Mouse (Mus musculus) hindbrain, embryonic 15.5 days (tissue): ENCODE data around the gene Plod2. TPM values are rescaled to one million over a fixed set of nuclear protein-coding genes. Genes with fewer than 3 reads are reported as not detected.

ENCODE experiments used
- ATAC-seq: fragments of 200-750 bp; cut with Nextera tagmentation; 2 replicates; pipeline ENCODE4 v1.8.0; 2017; ENCODE audit warnings: low read depth, moderate number of reproducible peaks, moderate TSS enrichment; ENCODE audit not compliant: low FRiP score
- H3K27ac ChIP-seq: fragments of 300-500 bp; sonication (generic); replicated peaks from 2 replicates; pipeline ENCODE4 v1.5.1; 2015; ENCODE audit warnings: mild to moderate bottlenecking, inconsistent platforms
- H3K27me3 ChIP-seq: fragments of 300-500 bp; sonication (generic); 2 replicates; pipeline ENCODE4 v1.6.1; 2015; ENCODE audit warnings: control low read depth, inconsistent platforms
- H3K36me3 ChIP-seq: fragments of 300-500 bp; sonication (generic); 2 replicates; pipeline ENCODE4 v1.6.1; 2015; ENCODE audit warnings: control low read depth, inconsistent platforms
- H3K4me1 ChIP-seq: fragments of 300-500 bp; sonication (generic); replicated peaks from 2 replicates; pipeline ENCODE4 v1.6.1; 2015; ENCODE audit warnings: control low read depth, inconsistent platforms
- H3K4me2 ChIP-seq: fragments of 300-500 bp; sonication (generic); 2 replicates; pipeline ENCODE4 v1.6.1; 2015; ENCODE audit warnings: moderate library complexity, mild to moderate bottlenecking, inconsistent platforms
- H3K4me3 ChIP-seq: fragments of 300-500 bp; sonication (generic); 2 replicates; pipeline ENCODE4 v1.5.1; 2015; ENCODE audit warnings: mild to moderate bottlenecking, inconsistent platforms
- H3K9ac ChIP-seq: fragments of 300-500 bp; sonication (generic); 2 replicates; pipeline ENCODE4 v1.6.1; 2015; ENCODE audit warnings: inconsistent platforms
- H3K9me3 ChIP-seq: fragments of 300-500 bp; sonication (generic); 2 replicates; pipeline ENCODE4 v1.6.1; 2016; ENCODE audit warnings: control low read depth, inconsistent platforms
- WGBS: fragments of 180-500 bp; shearing (Covaris S2); methylation state at CpG from one replicate; pipeline ENCODE4 v1.1.7; 2015; 5-methylcytosine and 5-hydroxymethylcytosine counted together
- polyA plus RNA-seq: library from polyadenylated mRNA; unstranded; fragments of >200 nt; fragmentation: Nextera tagmentation; extraction: Ambion mirVana; gene quantifications from 2 replicates; pipeline ENCODE4 v1.2.1, GENCODE M21; 2015

Gene Plod2
- polyA plus RNA-seq, 1 experiment from 2014 or later, result 13.8 TPM

DNA sequence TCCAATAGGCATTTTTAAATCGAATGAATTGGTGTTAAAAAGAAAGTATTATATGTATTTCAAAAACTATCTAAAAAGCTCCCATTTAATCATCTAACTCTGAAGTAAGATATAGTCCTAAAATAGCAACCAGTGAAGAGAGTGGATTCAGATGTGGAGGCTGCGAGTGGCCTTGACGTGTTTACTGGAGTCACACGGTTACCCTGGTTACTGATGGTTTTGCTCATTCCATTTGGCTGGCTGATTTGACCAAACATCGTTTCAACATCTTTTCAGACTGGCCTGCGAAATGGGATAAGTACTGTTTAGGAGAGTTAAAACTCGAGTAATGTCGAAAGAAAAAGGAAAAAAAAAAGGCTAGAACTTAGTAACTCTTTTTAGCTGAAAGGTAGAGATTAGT, 71.2 kb downstream of the Plod2 start:
- no peaks in the 10 kb centered on the region for H3K4me1 ChIP-seq
- no peak overlapping the region for H3K4me2 ChIP-seq
- 67% methylated on average over 8 of the region's 8 CpGs for WGBS
- no peaks in the 10 kb centered on the region for H3K27me3 ChIP-seq
- H3K9me3 ChIP-seq, result no peaks in the 10 kb centered on the region
- H3K9ac ChIP-seq, result no peak overlapping the region
- no peak overlapping the region for H3K27ac ChIP-seq
- ATAC-seq, result no peak
- no peaks in the 10 kb centered on the region for H3K36me3 ChIP-seq
- no peak overlapping the region for H3K4me3 ChIP-seq

DNA sequence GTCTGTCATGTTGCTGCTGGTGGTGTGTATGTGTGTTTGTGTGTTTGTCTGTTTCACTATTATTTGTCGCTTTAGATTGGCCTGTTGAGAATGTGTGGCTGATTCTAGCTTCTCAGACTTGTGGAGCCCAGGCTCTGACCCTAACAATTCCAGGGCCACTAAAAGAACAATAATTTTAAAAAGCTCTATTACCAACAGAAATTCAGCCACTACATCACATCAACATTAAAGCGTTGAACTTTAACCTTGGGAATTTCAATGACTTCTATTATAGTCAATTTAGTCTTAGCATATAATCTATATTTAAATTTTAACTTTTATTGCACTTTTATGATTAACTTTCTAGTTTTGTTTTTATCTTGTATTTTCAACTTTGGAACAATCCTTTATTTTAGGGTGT, 74.4 kb downstream of the Plod2 start:
- 86% methylated on average over 2 of the region's 2 CpGs for WGBS
- ATAC-seq, result no peak
- no peaks in the 10 kb centered on the region for H3K36me3 ChIP-seq

DNA sequence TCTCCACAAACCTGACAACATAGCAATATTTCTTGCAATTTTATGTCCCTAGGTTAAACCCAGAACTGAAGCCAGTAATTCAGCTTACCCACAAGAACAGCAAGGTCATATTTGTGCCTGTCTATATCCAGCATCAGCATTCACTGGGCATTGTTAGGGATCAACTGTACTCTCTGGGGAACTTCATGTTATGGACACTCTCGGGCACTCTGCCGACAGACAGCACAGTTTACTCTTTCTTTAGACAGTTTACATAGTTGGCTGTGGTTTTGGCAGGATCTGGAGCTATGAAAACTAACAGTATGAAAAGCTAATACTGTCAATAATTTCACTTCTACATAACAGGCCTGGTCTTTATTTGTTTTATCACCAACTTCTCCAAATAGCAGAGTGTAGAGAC, 75.4 kb downstream of the Plod2 start:
- WGBS, result 86% methylated on average over 2 of the region's 2 CpGs
- no peaks in the 10 kb centered on the region for H3K4me1 ChIP-seq
- H3K4me3 ChIP-seq, result no peak overlapping the region
- no peak overlapping the region for H3K27ac ChIP-seq
- H3K9ac ChIP-seq, result no peak overlapping the region
- no peaks in the 10 kb centered on the region for H3K27me3 ChIP-seq
- no peaks in the 10 kb centered on the region for H3K36me3 ChIP-seq
- no peak overlapping the region for H3K4me2 ChIP-seq
- H3K9me3 ChIP-seq, result no peaks in the 10 kb centered on the region
- no peak for ATAC-seq

More for the DNA sequence above, 74.4 kb downstream of the Plod2 start:
- Histone ChIP-seq H3K9ac (no peak overlapping the region), H3K9me3 (no peaks in the 10 kb centered on the region), H3K4me2 (no peak overlapping the region), H3K4me3 (no peak overlapping the region), H3K4me1 (no peaks in the 10 kb centered on the region), H3K27ac (no peak overlapping the region), H3K27me3 (no peaks in the 10 kb centered on the region)

DNA sequence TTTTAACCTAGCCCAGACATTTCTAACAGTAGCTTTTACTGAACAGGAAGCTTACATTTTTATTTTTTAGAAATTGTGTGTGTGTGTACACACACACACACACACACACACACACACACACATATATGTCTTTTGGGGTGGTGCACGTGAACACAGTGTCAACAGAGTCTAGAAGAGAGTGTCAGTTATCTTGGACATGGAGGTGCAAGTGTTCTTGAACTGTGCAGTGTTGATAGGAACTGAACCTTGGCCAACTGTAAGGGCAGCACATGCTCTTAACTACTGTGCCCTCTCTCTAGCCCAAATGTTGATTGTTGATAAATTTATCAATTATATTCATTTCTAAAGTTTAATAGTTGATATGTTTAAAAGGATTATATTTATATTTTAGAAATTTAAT, 78.1 kb downstream of the Plod2 start:
- Histone ChIP-seq H3K36me3 (no peaks in the 10 kb centered on the region), H3K9ac (no peak overlapping the region), H3K27me3 (no peaks in the 10 kb centered on the region), H3K27ac (no peak overlapping the region), H3K4me2 (no peak overlapping the region), H3K9me3 (0 out of 2 replicates have a peak, but pooled peaks cover 4% of the 10 kb centered on the region), H3K4me1 (no peaks in the 10 kb centered on the region), H3K4me3 (no peak overlapping the region)
- no peak for ATAC-seq
- 87% methylated on average over 1 of the region's 1 CpGs for WGBS

DNA sequence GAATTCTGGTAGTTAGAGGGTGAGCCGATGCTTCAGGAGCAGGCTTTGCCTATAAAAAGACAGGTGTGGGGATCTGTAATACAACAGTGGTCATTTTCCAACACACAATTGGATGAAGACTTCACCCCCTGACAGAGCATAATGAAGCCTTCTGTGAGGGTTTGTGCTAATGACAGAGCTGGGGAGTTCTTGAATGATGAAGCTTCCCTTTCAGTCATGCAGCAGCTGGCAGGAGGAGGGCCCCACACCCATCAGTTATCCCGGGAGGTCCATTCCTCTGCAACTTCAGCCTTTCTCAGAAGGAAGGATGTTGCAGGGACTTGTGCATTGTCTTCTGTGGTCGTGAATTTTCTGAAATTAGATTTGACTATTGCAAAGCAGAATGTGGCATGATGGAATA, 79.2 kb downstream of the Plod2 start:
- no peaks in the 10 kb centered on the region for H3K4me1 ChIP-seq
- H3K9ac ChIP-seq, result no peak overlapping the region
- no peak overlapping the region for H3K4me2 ChIP-seq
- ATAC-seq, result no peak
- H3K27me3 ChIP-seq, result no peaks in the 10 kb centered on the region
- H3K36me3 ChIP-seq, result no peaks in the 10 kb centered on the region
- 0 out of 2 replicates have a peak, but pooled peaks cover 4% of the 10 kb centered on the region for H3K9me3 ChIP-seq
- no peak overlapping the region for H3K27ac ChIP-seq
- WGBS, result 36% methylated on average over 3 of the region's 3 CpGs
- H3K4me3 ChIP-seq, result no peak overlapping the region

DNA sequence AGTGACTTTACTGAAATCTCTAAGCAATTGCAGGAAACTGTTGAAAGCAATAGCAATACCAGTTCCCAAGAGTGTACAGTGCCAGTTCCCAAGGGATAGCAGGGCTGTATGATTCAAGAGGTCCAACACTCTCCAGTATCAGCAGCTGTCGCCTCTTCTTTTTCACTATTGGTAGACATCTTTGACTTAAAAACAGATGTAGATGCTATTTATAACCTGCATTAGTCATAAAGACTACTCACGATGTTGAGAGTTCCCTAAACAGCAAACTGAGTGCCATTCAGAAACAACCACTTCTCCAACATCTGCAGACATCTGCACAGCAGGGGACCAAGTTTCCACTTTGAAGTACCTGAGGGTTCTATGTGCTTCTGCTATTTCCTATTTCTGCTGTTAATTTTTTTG, 79.9 kb downstream of the Plod2 start:
- 71% methylated on average over 2 of the region's 2 CpGs for WGBS
- H3K4me1 ChIP-seq, result no peaks in the 10 kb centered on the region
- H3K9me3 ChIP-seq, result 0 out of 2 replicates have a peak, but pooled peaks cover 4% of the 10 kb centered on the region
- H3K27me3 ChIP-seq, result no peaks in the 10 kb centered on the region
- no peak overlapping the region for H3K4me2 ChIP-seq
- H3K36me3 ChIP-seq, result no peaks in the 10 kb centered on the region
- no peak overlapping the region for H3K9ac ChIP-seq
- H3K4me3 ChIP-seq, result no peak overlapping the region
- ATAC-seq, result no peak
- H3K27ac ChIP-seq, result no peak overlapping the region

DNA sequence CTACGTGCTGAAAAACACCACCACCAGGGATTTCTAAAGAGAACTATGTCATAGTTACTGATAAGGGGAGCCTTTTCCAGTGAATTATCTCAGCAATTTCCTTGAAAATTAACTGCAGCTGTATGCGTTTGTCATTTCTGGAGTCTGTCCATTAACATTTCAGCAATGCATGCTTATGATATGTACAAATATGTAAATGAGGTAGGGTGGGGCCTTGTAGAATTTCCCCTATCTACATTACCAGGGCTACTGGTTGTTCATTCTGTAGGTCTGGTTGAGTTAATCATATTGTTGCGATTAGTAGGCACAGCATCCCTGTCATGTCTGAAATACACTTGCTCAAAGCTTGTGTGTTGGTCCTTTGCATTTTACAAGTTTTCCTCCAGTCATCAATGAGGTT, 92.8 kb downstream of the Plod2 start:
- no peaks in the 10 kb centered on the region for H3K27me3 ChIP-seq
- 85% methylated on average over 3 of the region's 3 CpGs for WGBS
- no peak overlapping the region for H3K4me2 ChIP-seq
- H3K4me1 ChIP-seq, result no peaks in the 10 kb centered on the region
- no peak overlapping the region for H3K27ac ChIP-seq
- ATAC-seq, result no peak
- H3K9me3 ChIP-seq, result no peaks in the 10 kb centered on the region
- H3K4me3 ChIP-seq, result no peak overlapping the region
- H3K9ac ChIP-seq, result no peak overlapping the region
- no peaks in the 10 kb centered on the region for H3K36me3 ChIP-seq

DNA sequence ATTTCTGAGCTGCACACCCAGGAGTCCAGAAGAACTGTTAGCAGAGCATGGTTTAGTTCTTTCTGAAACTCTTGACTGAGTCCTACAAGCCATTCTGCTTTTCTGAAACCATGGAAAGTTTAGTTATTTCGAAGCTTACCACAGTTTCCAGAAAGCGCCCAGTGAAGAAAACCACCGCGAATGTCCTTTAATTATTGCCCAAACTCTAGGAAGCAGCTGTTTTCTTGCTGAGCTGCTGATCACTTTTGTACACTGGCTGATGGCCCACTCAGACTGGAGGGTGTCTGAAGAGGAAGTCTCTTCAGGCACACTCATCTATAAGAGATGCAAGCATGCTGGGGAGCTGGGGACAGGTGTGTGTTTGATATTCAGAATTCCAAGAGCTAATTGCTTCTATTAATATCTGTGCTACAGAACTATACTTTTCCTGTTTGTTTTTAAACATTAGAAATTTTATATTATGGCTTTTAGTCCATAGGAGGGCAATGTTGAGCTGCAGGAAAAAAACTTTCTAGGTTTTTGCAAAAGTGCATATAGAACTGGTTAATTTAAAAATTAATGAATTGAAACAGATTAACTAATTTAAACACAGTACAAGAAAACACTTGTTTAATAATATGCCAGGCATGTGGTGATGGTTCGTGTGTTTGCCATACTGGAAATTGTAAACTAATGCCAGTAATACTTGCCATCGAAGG, 97.3 kb downstream of the Plod2 start:
- 82% methylated on average over 6 of the region's 6 CpGs for WGBS
- ATAC-seq, result no peak
- Histone ChIP-seq H3K27me3 (no peaks in the 10 kb centered on the region), H3K9me3 (no peaks in the 10 kb centered on the region), H3K9ac (no peak overlapping the region), H3K36me3 (no peaks in the 10 kb centered on the region), H3K4me1 (no peaks in the 10 kb centered on the region), H3K4me2 (no peak overlapping the region), H3K4me3 (no peak overlapping the region), H3K27ac (no peak overlapping the region)

DNA sequence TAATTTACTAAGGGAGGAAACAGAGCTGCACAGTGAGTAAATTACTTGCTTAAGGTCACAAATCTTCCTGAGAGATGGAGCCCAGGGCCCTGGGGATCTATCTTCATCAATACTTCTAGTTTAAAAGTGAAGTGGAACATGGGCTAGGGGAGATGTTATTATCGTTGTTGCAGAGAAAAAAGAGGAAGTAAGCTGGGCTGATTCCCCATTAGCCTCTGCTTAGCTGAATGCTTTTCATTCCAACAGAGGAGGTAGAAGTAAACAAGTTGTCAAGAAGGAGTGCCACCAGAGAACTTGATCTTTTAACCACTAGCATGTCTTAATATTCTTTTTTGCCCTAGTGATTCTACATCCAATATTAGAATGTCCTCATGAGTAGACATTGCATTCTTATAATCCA, 99.7 kb downstream of the Plod2 start:
- H3K9ac ChIP-seq, result no peak overlapping the region
- no peak overlapping the region for H3K4me2 ChIP-seq
- WGBS, result 77% methylated on average over 1 of the region's 1 CpGs
- no peak overlapping the region for H3K27ac ChIP-seq
- no peaks in the 10 kb centered on the region for H3K4me1 ChIP-seq
- no peaks in the 10 kb centered on the region for H3K36me3 ChIP-seq
- ATAC-seq, result no peak
- H3K4me3 ChIP-seq, result no peak overlapping the region
- H3K27me3 ChIP-seq, result no peaks in the 10 kb centered on the region
- no peaks in the 10 kb centered on the region for H3K9me3 ChIP-seq

Other genes starting within 250 kb of the Plod2 start
- not detected in 2 replicates for gene 1700057G04Rik, start 232.8 kb upstream of the Plod2 start, polyA plus RNA-seq
- gene Plscr4, start 84.8 kb upstream of the Plod2 start, polyA plus RNA-seq, result 2.2 and 2.5 TPM in 2 replicates